Comparison of ENCODE assay signal across 8 mouse cellular contexts in genomic region chr2:74825730-74826430, GRCm38 (mm10). TPM values are rescaled to one million over a fixed set of nuclear protein-coding genes. Genes with fewer than 3 reads are reported as not detected.
DNase-seq lines count a peak whose midpoint lies in the region; ATAC-seq lines count a peak whose summit lies in the region.

Gene Mtx2, plus strand, starts transcription at chr2:74825803.

- H3K27ac ChIP-seq in heart, embryonic 13.5 days (replicated peaks), result peak within 1 kb of the TSS; percentile 95
- peak within 1 kb of the TSS; percentile 93 for H3K27ac ChIP-seq in liver, embryonic 15.5 days (replicated peaks)
- H3K27ac ChIP-seq in neural tube, embryonic 12.5 days, result peak within 1 kb of the TSS; percentile 84

- H3K9me3 ChIP-seq in heart, embryonic 13.5 days, result no peaks in the 10 kb centered on the region
- no peaks in the 10 kb centered on the region for H3K9me3 ChIP-seq in liver, embryonic 15.5 days (replicated peaks)
- no peaks in the 10 kb centered on the region for H3K9me3 ChIP-seq in neural tube, embryonic 12.5 days

- H3K9ac ChIP-seq in heart, embryonic 13.5 days, result peak within 1 kb of the TSS; percentile 95
- H3K9ac ChIP-seq in liver, embryonic 15.5 days, result peak within 1 kb of the TSS; percentile 90
- H3K9ac ChIP-seq in neural tube, embryonic 12.5 days, result peak within 1 kb of the TSS; percentile 93

- H3K4me2 ChIP-seq in heart, embryonic 13.5 days, result peak within 1 kb of the TSS; percentile 76
- peak within 1 kb of the TSS; percentile 82 for H3K4me2 ChIP-seq in liver, embryonic 15.5 days
- H3K4me2 ChIP-seq in neural tube, embryonic 12.5 days (replicated peaks), result peak within 1 kb of the TSS; percentile 86

- peak; percentile 94 for ATAC-seq in erythroid progenitor cell, adult 5-6 weeks (replicated peaks; ENCODE audit: low FRiP score, poor library complexity, severe bottlenecking)
- peak; percentile 81; the same call in 1 of the 2 replicates for ATAC-seq in heart, embryonic 13.5 days (ENCODE audit: extremely low read depth, insufficient number of reproducible peaks, low FRiP score, low TSS enrichment)
- peak; percentile 94 for ATAC-seq in liver, embryonic 15.5 days (ENCODE audit: insufficient read depth)
- peak; percentile 90 for ATAC-seq in neural tube, embryonic 12.5 days (ENCODE audit: low FRiP score, low read depth)

- DNase-seq in CD4-positive, CD25-positive, alpha-beta regulatory T cell, adult 2 months (ENCODE audit: low read depth, low spot score), result peak; percentile 80
- DNase-seq in brain, embryonic 18.5 days (ENCODE audit: low read depth, low spot score), result peak; percentile 47
- DNase-seq in kidney, postnatal 14 days, result peak; percentile 88
- peak; percentile 62 for DNase-seq in telencephalon, adult 2 months (ENCODE audit: low read depth, low spot score)

- H3K36me3 ChIP-seq in heart, embryonic 13.5 days, result peaks cover 3% of the 10 kb centered on the region; the same call in 1 of the 2 replicates
- no peaks in the 10 kb centered on the region for H3K36me3 ChIP-seq in liver, embryonic 15.5 days (replicated peaks)
- no peaks in the 10 kb centered on the region for H3K36me3 ChIP-seq in neural tube, embryonic 12.5 days

- peak within 1 kb of the TSS; percentile 93 for H3K4me3 ChIP-seq in heart, embryonic 13.5 days
- peak within 1 kb of the TSS; percentile 95 for H3K4me3 ChIP-seq in liver, embryonic 15.5 days (replicated peaks)
- peak within 1 kb of the TSS; percentile 95 for H3K4me3 ChIP-seq in neural tube, embryonic 12.5 days

- peaks cover 3% of the 10 kb centered on the region; the same call in 1 of the 2 replicates for H3K4me1 ChIP-seq in heart, embryonic 13.5 days
- peaks cover 14% of the 10 kb centered on the region for H3K4me1 ChIP-seq in liver, embryonic 15.5 days (replicated peaks)
- peaks cover 4% of the 10 kb centered on the region; the same call in 1 of the 2 replicates for H3K4me1 ChIP-seq in neural tube, embryonic 12.5 days

- 2% methylated on average over 74 of the region's 74 CpGs for WGBS in heart, embryonic 13.5 days
- WGBS in liver, embryonic 15.5 days (ENCODE audit: insufficient replicate concordance), result under 1% methylated on average over 74 of the region's 74 CpGs
- WGBS in neural tube, embryonic 12.5 days, result under 1% methylated on average over 74 of the region's 74 CpGs

- H3K27me3 ChIP-seq in heart, embryonic 13.5 days (replicated peaks), result peaks cover 20% of the 10 kb centered on the region
- peaks cover 2% of the 10 kb centered on the region; the same call in 1 of the 2 replicates for H3K27me3 ChIP-seq in liver, embryonic 15.5 days
- no peaks in the 10 kb centered on the region; the same call in 1 of the 2 replicates for H3K27me3 ChIP-seq in neural tube, embryonic 12.5 days (replicated peaks)

RNA-seq across cellular contexts. Expression of gene Mtx2, which starts in this region (rescaled TPM):
- total RNA-seq in erythroid progenitor cell, adult 5-6 weeks (2015; ENCODE audit: low replicate concordance), result 13.0 and 24.7 TPM in 2 replicates
- total RNA-seq in erythroid progenitor cell, adult 5-6 weeks (2017; ENCODE audit: low replicate concordance), result 7.2 and 11.7 TPM in 2 replicates
- polyA plus RNA-seq in heart, embryonic 13.5 days (2015; fragmentation: Nextera tagmentation; extraction: Ambion mirVana), result 138 and 155 TPM in 2 replicates
- 47.1 and 55.3 TPM in 2 replicates for polyA plus RNA-seq in liver, embryonic 15.5 days (2015; fragmentation: Nextera tagmentation; extraction: Ambion mirVana)
- 139 and 144 TPM in 2 replicates for polyA plus RNA-seq in neural tube, embryonic 12.5 days (2016; fragmentation: Nextera tagmentation; extraction: Ambion mirVana)

Comparison
In these comparisons a context has a peak if more than half of its experiments do, and no peak if none do; other contexts are left out.
1. Peak in every context shown above with its lines: DNase-seq, ATAC-seq, H3K4me3 ChIP-seq and H3K27ac ChIP-seq.